Mouse (Mus musculus) intestine, embryonic 15.5 days (tissue): ENCODE measurements at regions not wholly inside any gene's neighbourhood (a gene's known extent, or its start where the extent isn't known, plus 50 kb on each side); places are given as distances from the start of the nearest gene placed in this dataset.
"Not testable (repeated sequence)": the region's sequence is repeated elsewhere in the genome, so short reads cannot be mapped to it uniquely, and the experiment has no call there.

Experiments used
- ATAC-seq: fragments of 200-750 bp; cut with Nextera tagmentation; 2 replicates; pipeline ENCODE4 v1.8.0; 2017; ENCODE audit warnings: moderate TSS enrichment, moderate library complexity
- H3K27ac ChIP-seq: fragments of 300-500 bp; sonication (generic); 2 replicates; pipeline ENCODE4 v1.5.1; 2015; ENCODE audit warnings: mild to moderate bottlenecking, inconsistent platforms
- H3K27me3 ChIP-seq: fragments of 300-500 bp; sonication (generic); replicated peaks from 2 replicates; pipeline ENCODE4 v1.6.1; 2015; ENCODE audit warnings: inconsistent platforms
- H3K36me3 ChIP-seq: fragments of 300-500 bp; sonication (generic); 2 replicates; pipeline ENCODE4 v1.6.1; 2015; ENCODE audit warnings: inconsistent platforms
- H3K4me1 ChIP-seq: fragments of 300-500 bp; sonication (generic); replicated peaks from 2 replicates; pipeline ENCODE4 v1.6.1; 2015; ENCODE audit warnings: inconsistent platforms
- H3K4me2 ChIP-seq: fragments of 300-500 bp; sonication (generic); replicated peaks from 2 replicates; pipeline ENCODE4 v1.6.1; 2015; ENCODE audit warnings: mild to moderate bottlenecking, inconsistent platforms
- H3K4me3 ChIP-seq: fragments of 300-500 bp; sonication (generic); replicated peaks from 2 replicates; pipeline ENCODE4 v1.5.1; 2015; ENCODE audit warnings: inconsistent platforms
- H3K9ac ChIP-seq: fragments of 300-500 bp; sonication (generic); 2 replicates; pipeline ENCODE4 v1.6.1; 2015; ENCODE audit warnings: inconsistent platforms
- H3K9me3 ChIP-seq: fragments of 300-500 bp; sonication (generic); 2 replicates; pipeline ENCODE4 v1.6.1; 2016; ENCODE audit warnings: inconsistent platforms
- WGBS: fragments of 180-500 bp; shearing (Covaris S2); methylation state at CpG from one replicate; pipeline ENCODE4 v1.1.7; 2015; 5-methylcytosine and 5-hydroxymethylcytosine counted together

DNA sequence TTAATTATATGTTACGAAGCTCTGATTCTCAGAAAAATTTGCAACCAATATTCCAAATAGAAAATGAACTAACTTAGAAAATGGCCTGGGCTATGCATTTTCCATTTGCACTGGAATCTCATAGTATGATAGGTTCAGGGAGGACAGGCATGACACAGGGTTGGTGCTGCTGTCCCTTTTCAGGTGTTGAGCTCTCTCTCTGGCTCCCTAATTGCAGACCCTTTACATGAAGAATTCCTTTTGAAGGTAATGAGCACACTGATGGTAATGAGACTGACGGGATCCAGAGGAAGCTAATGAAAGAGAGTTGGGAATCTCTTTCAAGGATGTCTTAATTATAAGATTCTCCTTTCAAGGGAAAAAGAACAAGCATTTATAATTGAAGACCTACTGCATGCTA lies 87.6 kb downstream of the Serpinb8 start:
- Histone ChIP-seq H3K36me3 (no peaks in the 10 kb centered on the region), H3K4me1 (no peaks in the 10 kb centered on the region), H3K4me2 (no peak overlapping the region), H3K9ac (no peak overlapping the region), H3K4me3 (no peak overlapping the region), H3K27me3 (no peaks in the 10 kb centered on the region), H3K9me3 (no peaks in the 10 kb centered on the region), H3K27ac (no peak overlapping the region)
- ATAC-seq: no peak
- WGBS: 82% methylated on average over 2 of the region's 2 CpGs

DNA sequence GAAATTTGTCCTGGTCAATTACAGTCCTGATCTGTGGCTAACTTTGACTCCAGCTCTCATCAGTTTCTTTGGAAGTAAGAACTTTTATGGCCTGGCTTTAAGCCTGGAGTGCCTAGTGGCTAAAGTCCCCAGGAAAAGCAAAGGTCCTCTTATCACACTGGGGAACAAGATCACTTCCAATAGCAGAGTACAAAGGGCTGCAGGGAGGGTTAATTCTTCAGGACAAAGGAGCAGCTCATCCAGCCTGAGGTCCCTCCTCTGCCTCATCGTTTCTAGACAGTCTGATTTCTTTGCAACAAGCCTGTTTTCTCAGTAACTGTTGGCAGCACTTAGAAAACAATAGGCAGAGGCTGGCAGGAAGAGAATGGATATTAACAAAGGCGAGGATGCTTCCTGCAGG lies 107.1 kb downstream of the Serpinb8 start:
- H3K27me3 ChIP-seq: no peaks in the 10 kb centered on the region
- no peak overlapping the region for H3K4me2 ChIP-seq
- no peaks in the 10 kb centered on the region for H3K4me1 ChIP-seq
- 40% methylated on average over 2 of the region's 2 CpGs for WGBS
- no peak overlapping the region for H3K4me3 ChIP-seq
- H3K27ac ChIP-seq: no peak overlapping the region
- H3K36me3 ChIP-seq: no peaks in the 10 kb centered on the region
- H3K9ac ChIP-seq: no peak overlapping the region
- peak; percentile 86 for ATAC-seq
- no peaks in the 10 kb centered on the region for H3K9me3 ChIP-seq

DNA sequence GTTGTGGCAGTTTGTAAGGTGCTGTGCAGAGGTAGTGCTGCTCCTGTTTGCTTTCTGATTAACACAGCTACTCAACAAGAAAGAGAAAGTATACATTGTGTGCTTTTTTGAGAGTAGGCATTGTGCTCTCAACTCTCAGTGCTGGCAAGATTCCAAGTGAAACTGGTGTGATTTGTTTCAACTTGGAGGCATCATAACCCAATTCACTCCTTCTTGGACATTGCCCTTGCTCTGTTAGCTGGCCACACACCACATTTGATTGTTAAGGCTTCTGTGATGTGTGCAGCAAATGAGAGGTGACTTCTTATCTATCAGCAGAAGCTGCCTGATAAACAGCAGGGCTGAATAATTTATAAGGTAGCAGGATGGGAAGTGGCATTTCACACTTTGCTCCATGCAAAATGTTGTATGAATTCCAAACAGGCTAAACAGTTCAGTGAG lies 116.3 kb downstream of the Serpinb8 start:
- H3K9ac ChIP-seq: no peak overlapping the region
- H3K9me3 ChIP-seq: no peaks in the 10 kb centered on the region
- peak; percentile 59 for ATAC-seq
- no peak overlapping the region for H3K4me3 ChIP-seq
- no peaks in the 10 kb centered on the region for H3K4me1 ChIP-seq
- no peak overlapping the region for H3K4me2 ChIP-seq
- no peak overlapping the region for H3K27ac ChIP-seq
- no peaks in the 10 kb centered on the region for H3K27me3 ChIP-seq
- H3K36me3 ChIP-seq: no peaks in the 10 kb centered on the region

DNA sequence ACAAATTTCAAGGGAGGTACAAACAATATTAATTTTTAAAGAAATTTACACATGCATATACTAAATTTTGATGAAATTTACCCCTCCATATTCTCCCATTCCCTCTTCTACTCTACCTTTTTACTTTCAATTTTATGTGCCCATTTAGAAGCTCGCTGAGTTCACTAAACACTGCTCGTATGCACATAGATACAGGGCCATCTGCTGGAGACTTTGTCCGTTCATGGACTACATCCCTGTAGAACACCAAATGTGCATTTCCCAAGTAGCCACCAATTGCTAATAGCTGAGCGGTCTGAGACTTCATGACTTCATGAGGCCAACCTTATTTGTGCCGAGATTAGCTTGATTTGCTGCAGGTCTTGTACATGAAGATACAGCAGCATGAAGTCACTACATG lies 118.8 kb downstream of the Serpinb8 start:
- Histone ChIP-seq H3K27me3 (no peaks in the 10 kb centered on the region), H3K4me3 (no peak overlapping the region), H3K9ac (no peak overlapping the region), H3K4me1 (no peaks in the 10 kb centered on the region), H3K4me2 (no peak overlapping the region), H3K36me3 (no peaks in the 10 kb centered on the region), H3K9me3 (no peaks in the 10 kb centered on the region), H3K27ac (no peak overlapping the region)
- 87% methylated on average over 5 of the region's 5 CpGs for WGBS
- no peak for ATAC-seq

DNA sequence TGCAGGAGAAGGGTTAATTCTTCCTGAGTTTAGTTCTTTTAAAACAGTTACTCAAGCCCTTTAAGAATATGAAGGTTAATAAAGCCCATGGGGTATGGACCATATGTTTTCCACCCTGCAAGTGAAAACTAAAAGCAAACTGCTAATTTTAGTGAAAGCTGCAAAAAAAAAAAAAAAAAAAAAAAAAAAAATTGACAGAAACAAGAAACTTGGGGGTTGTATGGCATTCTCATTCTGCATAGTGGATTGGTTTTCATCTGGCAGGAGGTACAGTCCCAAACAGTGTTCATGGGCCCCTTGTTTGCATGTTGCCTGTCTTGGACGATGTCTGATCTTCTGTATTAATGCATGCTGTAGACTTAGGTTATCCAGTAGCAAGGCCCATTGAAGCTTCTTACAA lies 125.1 kb downstream of the Serpinb8 start:
- no peak overlapping the region for H3K27ac ChIP-seq

DNA sequence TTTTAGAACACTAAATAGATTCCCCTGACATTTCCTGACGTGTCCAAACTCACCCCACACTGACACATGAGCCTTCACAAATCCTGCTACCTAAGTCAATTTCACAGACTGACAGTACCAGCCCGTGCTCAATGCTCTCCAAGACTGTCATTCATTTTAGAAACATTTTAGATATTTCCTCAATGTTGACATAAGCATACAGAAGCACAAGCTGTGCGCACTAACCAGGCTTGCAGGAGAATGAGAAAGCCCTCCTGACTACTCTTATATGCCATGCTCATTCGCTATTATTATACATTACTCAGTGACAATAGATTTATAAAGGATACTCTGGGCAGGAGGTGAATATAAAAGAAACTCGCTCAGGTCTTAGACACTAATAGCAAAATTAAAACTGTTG lies 129.5 kb downstream of the Serpinb8 start:
- Histone ChIP-seq H3K9me3 (no peaks in the 10 kb centered on the region), H3K27ac (no peak overlapping the region), H3K4me3 (no peak overlapping the region), H3K4me2 (no peak overlapping the region), H3K27me3 (no peaks in the 10 kb centered on the region), H3K36me3 (no peaks in the 10 kb centered on the region), H3K9ac (no peak overlapping the region), H3K4me1 (no peaks in the 10 kb centered on the region)
- 70% methylated on average over 5 of the region's 5 CpGs for WGBS
- no peak for ATAC-seq

More for the DNA sequence above, 125.1 kb downstream of the Serpinb8 start:
- H3K4me2 ChIP-seq: no peak overlapping the region
- no peaks in the 10 kb centered on the region for H3K36me3 ChIP-seq
- 82% methylated on average over 1 of the region's 1 CpGs for WGBS
- H3K4me1 ChIP-seq: no peaks in the 10 kb centered on the region
- no peak overlapping the region for H3K9ac ChIP-seq
- H3K4me3 ChIP-seq: no peak overlapping the region
- no peaks in the 10 kb centered on the region for H3K27me3 ChIP-seq
- ATAC-seq: no peak
- no peaks in the 10 kb centered on the region for H3K9me3 ChIP-seq

DNA sequence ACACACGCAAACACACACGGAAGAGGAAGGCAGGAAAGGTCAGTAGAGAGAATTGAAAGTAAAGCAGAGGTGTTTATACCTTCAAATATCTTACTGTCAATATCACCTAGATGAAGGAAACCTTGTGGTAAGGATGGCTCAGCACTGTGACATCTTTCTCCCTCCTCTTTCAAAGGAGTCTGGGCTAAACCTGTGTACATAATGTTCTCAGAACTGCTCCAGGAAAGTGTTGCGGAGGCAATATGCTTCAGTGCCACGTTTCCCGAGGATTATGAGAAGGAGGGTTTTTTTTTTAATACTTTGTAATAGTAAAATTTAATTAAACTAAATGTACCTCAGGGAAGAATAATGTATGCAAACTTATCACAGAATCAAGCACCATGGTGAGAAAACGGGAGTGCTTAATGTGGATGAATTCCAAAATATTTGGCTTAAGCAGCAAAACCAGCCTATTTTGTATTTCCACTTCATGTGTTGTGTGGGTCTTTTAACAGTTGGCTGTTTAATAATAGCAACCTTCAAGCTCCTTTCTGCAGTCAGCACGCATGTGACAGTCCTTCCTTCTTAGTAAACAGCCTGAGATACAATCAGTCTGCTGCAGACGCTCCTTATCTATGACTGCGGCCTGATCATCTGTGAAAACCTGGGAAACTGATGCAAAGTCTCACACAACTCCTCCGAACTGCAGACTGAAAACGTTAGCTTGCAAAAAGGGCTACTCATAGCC lies 138.5 kb downstream of the Serpinb8 start:
- H3K4me2 ChIP-seq: no peak overlapping the region
- no peak overlapping the region for H3K9ac ChIP-seq
- no peak for ATAC-seq
- 66% methylated on average over 11 of the region's 11 CpGs for WGBS
- no peak overlapping the region for H3K27ac ChIP-seq
- H3K4me1 ChIP-seq: no peaks in the 10 kb centered on the region
- no peak overlapping the region for H3K4me3 ChIP-seq
- H3K9me3 ChIP-seq: no peaks in the 10 kb centered on the region
- H3K36me3 ChIP-seq: no peaks in the 10 kb centered on the region
- H3K27me3 ChIP-seq: no peaks in the 10 kb centered on the region

DNA sequence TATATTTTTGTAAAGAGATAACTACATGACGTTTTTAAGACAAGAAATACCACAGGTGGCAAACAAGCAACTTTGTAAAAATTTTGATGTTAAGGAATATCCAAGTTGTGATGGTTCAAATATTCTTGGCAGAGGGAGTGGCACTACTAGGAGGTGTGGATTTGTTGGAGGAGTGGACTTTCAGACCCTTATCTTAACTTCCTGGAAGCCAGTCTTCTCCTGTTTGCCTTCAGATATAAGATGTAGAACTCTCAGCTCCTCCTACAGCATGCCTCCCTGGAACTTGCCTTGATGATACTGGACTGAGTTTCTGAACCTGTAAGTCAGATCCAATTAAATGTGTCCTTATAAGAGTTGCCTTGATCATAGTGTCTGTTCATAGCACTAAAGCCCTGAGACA lies 175.5 kb downstream of the Serpinb8 start:
- 74% methylated on average over 1 of the region's 1 CpGs for WGBS
- no peak overlapping the region for H3K27ac ChIP-seq
- H3K4me3 ChIP-seq: no peak overlapping the region
- no peaks in the 10 kb centered on the region for H3K9me3 ChIP-seq
- ATAC-seq: peak; percentile 69; the same call in 1 of the 2 replicates
- H3K4me2 ChIP-seq: no peak overlapping the region
- H3K27me3 ChIP-seq: no peaks in the 10 kb centered on the region
- no peaks in the 10 kb centered on the region for H3K36me3 ChIP-seq
- no peaks in the 10 kb centered on the region for H3K4me1 ChIP-seq
- H3K9ac ChIP-seq: no peak overlapping the region

DNA sequence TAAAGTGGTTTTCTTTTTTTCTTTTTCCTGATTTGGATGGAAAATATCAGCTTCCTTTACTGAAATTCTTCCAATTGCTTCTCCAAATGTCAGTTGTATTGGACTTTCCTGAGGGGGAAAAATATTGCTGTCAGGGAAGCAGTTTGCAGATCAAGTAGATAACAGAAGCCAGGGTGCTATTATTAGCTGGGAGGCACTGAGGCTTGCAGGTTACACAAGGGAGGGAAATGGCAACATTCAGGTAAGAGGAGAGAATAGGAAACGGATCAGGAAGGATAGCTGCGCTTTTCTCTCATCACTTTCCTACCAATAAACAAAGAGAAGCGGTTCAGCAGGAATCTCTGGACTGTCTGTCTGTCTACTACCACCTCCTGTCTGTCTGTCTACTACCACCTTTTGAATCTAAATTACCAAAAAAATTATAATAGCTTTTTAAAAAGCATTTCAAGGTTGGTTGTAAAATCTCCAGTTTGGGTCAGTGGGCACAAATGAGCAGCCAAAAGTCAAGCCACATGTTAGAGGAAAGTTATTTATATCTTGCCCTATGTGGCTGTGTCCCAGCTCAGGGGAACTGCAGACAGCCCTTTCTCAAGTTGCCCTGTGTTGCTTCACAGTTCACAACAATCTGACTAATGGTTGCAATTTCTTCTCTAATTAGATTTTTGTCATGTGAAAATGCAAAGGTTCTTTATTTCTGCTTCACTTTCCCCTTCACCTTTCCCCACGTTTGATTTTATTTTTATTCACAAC lies 177.6 kb downstream of the Serpinb8 start:
- Histone ChIP-seq H3K9ac (no peak overlapping the region), H3K36me3 (no peaks in the 10 kb centered on the region), H3K4me2 (no peak overlapping the region), H3K4me3 (no peak overlapping the region), H3K4me1 (no peaks in the 10 kb centered on the region), H3K27ac (no peak overlapping the region), H3K27me3 (no peaks in the 10 kb centered on the region), H3K9me3 (no peaks in the 10 kb centered on the region)
- WGBS: 57% methylated on average over 4 of the region's 4 CpGs
- no peak for ATAC-seq

DNA sequence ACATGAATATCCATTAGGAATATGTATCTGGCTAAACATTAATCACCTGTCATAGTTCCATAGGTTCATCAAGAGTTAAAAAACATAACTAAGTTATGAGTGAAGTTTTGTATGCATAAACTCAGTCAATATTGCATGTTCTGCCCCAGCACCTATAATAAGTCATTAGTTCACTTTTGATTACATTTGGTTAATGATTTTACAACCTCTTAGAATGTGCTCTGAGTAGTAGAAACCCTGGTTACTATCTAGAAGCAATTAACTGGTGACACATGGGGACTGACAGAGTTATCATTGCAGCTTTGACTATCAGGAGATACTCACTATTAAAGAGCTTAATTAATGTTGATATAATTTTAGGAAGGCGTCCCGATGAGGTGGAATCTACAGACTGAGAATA lies 183.2 kb downstream of the Serpinb8 start:
- ATAC-seq: 0 out of 2 replicates have a peak, but pooled peaks have one; percentile 12
- Histone ChIP-seq H3K4me2 (no peak overlapping the region), H3K27ac (no peak overlapping the region), H3K4me1 (no peaks in the 10 kb centered on the region), H3K9me3 (no peaks in the 10 kb centered on the region), H3K27me3 (no peaks in the 10 kb centered on the region), H3K36me3 (no peaks in the 10 kb centered on the region), H3K4me3 (no peak overlapping the region), H3K9ac (no peak overlapping the region)
- 64% methylated on average over 2 of the region's 2 CpGs for WGBS

DNA sequence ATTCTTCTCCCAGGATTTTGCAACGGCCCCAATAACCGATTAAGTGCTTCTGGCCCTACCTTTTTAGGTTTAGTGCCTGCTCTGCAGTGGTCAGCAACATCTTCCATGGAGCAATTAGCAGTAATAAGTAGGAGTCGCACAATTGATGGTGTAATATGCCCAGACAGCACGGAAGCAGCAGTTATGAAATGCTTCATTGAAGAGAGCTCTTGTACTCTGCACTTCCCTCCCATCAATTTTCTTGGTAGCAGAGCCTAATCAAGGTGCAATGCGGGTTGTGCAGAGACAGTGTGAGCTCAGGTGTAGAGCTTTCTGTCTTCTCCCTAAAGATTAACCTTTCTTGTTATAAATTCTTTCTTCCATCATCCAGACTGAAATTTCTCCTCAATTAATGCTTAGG lies 193.3 kb downstream of the Serpinb8 start:
- H3K4me2 ChIP-seq: no peak overlapping the region
- no peak for ATAC-seq
- H3K4me1 ChIP-seq: no peaks in the 10 kb centered on the region
- H3K4me3 ChIP-seq: no peak overlapping the region
- H3K9me3 ChIP-seq: no peaks in the 10 kb centered on the region
- H3K36me3 ChIP-seq: no peaks in the 10 kb centered on the region
- H3K27me3 ChIP-seq: no peaks in the 10 kb centered on the region
- H3K27ac ChIP-seq: no peak overlapping the region
- no peak overlapping the region for H3K9ac ChIP-seq
- 80% methylated on average over 5 of the region's 5 CpGs for WGBS

DNA sequence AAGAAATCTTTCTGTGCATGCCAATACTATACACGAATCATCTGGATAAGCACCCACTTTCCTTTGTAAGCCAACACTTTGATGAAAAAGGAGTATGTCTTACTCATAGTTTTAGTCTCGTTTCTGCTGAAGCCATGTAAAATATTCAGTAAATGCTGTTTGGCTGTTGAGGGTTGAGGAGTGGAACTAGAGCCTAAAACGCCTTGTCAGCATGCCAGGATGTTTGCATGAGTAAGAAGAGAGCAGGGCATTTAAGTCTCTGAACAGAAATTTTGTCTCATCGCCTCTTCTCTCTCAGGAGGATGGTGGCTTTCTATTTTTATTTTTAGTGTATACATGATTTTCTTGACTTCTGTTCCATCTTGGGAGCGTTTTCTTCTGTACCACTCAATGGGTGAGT lies 216.0 kb downstream of the Serpinb8 start:
- no peak overlapping the region for H3K9ac ChIP-seq
- 81% methylated on average over 5 of the region's 5 CpGs for WGBS
- H3K27ac ChIP-seq: no peak overlapping the region
- no peak overlapping the region for H3K4me2 ChIP-seq
- no peaks in the 10 kb centered on the region for H3K9me3 ChIP-seq
- no peak for ATAC-seq
- H3K4me1 ChIP-seq: no peaks in the 10 kb centered on the region
- no peak overlapping the region for H3K4me3 ChIP-seq
- H3K36me3 ChIP-seq: no peaks in the 10 kb centered on the region
- H3K27me3 ChIP-seq: no peaks in the 10 kb centered on the region

DNA sequence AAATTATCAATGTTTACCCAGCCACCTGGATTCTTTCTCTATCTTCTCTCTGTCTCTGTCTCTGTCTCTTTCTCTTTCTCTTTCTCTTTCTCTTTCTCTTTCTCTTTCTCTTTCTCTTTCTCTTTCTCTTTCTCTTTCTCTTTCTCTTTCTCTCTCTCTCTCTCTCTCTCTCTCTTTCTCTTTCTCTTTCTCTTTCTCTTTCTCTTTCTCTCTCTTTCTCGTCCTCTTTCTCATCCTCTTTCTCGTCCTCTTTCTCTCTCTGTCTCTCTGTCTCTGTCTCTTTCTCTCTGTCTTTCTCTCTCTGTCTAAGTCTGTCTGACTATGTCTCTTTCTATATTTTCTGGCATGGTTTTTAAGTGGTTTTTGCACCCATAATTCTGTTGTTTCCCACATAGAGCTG lies 217.6 kb downstream of the Serpinb8 start:
- not testable (repeated sequence) for H3K9me3 ChIP-seq, H3K27ac ChIP-seq, H3K27me3 ChIP-seq, H3K4me3 ChIP-seq, H3K36me3 ChIP-seq, H3K4me2 ChIP-seq, H3K4me1 ChIP-seq, ATAC-seq, H3K9ac ChIP-seq
- 87% methylated on average over 2 of the region's 2 CpGs for WGBS
